Comparison of ENCODE assay signal across 17 mouse cellular contexts in genomic region chr2:6240072-6240471, GRCm38 (mm10). TPM values are rescaled to one million over a fixed set of nuclear protein-coding genes. Genes with fewer than 3 reads are reported as not detected.
A peak's percentile ranks its signal among the peaks of the same experiment; 100 is the strongest.
DNase-seq lines count a peak whose midpoint lies in the region; ATAC-seq and TF ChIP-seq lines count a peak whose summit lies in the region.
"Had no signal": no experiment of that assay in that cellular context is flagged by ENCODE, and none has a peak within 500 bp of the region (broad histone marks: within the 10 kb centered on the region; RNA-seq: fewer than 3 reads in every experiment).

No protein-coding gene starts in this region.

- H3K27ac ChIP-seq in forebrain, postnatal 0 days (ENCODE audit: low read depth, low read length): no peak overlapping the region
- no peak overlapping the region for H3K27ac ChIP-seq in forebrain, embryonic 10.5 days
- H3K27ac ChIP-seq in midbrain, embryonic 14.5 days (replicated peaks; ENCODE audit: low read depth, low read length): no peak overlapping the region
- no peak overlapping the region for H3K27ac ChIP-seq in midbrain, embryonic 10.5 days (replicated peaks)
- no peak overlapping the region for H3K27ac ChIP-seq in midbrain, postnatal 0 days (ENCODE audit: low read depth, low read length)
- H3K27ac ChIP-seq: embryonic facial prominence, embryonic 10.5 days; heart, adult 2 months; hindbrain, embryonic 10.5 days had no signal

- WGBS in forebrain, postnatal 0 days: 59% methylated on average over 1 of the region's 1 CpGs
- WGBS in forebrain, embryonic 10.5 days: 53% methylated on average over 1 of the region's 1 CpGs
- 54% methylated on average over 1 of the region's 1 CpGs for WGBS in midbrain, embryonic 14.5 days
- WGBS in midbrain, embryonic 10.5 days: 65% methylated on average over 1 of the region's 1 CpGs
- 57% methylated on average over 1 of the region's 1 CpGs for WGBS in midbrain, postnatal 0 days

- DNase-seq in forebrain, postnatal 0 days: no peak
- DNase-seq in forebrain, embryonic 10.5 days (ENCODE audit: extremely low spot score, low spot score): no peak
- peak; percentile 41 for DNase-seq in midbrain, embryonic 14.5 days
- no peak for DNase-seq in midbrain, embryonic 10.5 days (ENCODE audit: low spot score)
- DNase-seq in brain, embryonic 14.5 days (ENCODE audit: low read depth): peak; percentile 49
- peak; percentile 14 for DNase-seq in midbrain, postnatal 0 days (ENCODE audit: low spot score)
- DNase-seq: adrenal gland, adult 2 months; adrenal gland, postnatal 25 days; cerebellum, adult 2 months; cerebellum, postnatal 10 days; gastrocnemius, postnatal 14 days; heart, adult 2 months had no signal

- H3K9ac ChIP-seq in forebrain, postnatal 0 days: no peak overlapping the region
- no peak overlapping the region for H3K9ac ChIP-seq in midbrain, embryonic 14.5 days (replicated peaks; ENCODE audit: low read length)
- no peak overlapping the region for H3K9ac ChIP-seq in midbrain, postnatal 0 days (replicated peaks; ENCODE audit: low read length, poor library complexity, severe bottlenecking)

- no peaks in the 10 kb centered on the region for H3K9me3 ChIP-seq in forebrain, postnatal 0 days (ENCODE audit: low read length)
- no peaks in the 10 kb centered on the region for H3K9me3 ChIP-seq in forebrain, embryonic 10.5 days
- H3K9me3 ChIP-seq in midbrain, embryonic 14.5 days (ENCODE audit: control insufficient read depth, low read length): no peaks in the 10 kb centered on the region
- no peaks in the 10 kb centered on the region for H3K9me3 ChIP-seq in midbrain, embryonic 10.5 days (replicated peaks)
- H3K9me3 ChIP-seq in midbrain, postnatal 0 days (ENCODE audit: low read length): no peaks in the 10 kb centered on the region
- H3K9me3 ChIP-seq: embryonic facial prominence, embryonic 10.5 days; hindbrain, embryonic 10.5 days had no signal

- no peak overlapping the region for H3K4me3 ChIP-seq in forebrain, postnatal 0 days (ENCODE audit: low read depth, low read length)
- no peak overlapping the region for H3K4me3 ChIP-seq in forebrain, embryonic 10.5 days
- no peak overlapping the region for H3K4me3 ChIP-seq in midbrain, embryonic 14.5 days (replicated peaks; ENCODE audit: low read depth, low read length)
- H3K4me3 ChIP-seq in midbrain, embryonic 10.5 days: no peak overlapping the region
- no peak overlapping the region for H3K4me3 ChIP-seq in midbrain, postnatal 0 days (ENCODE audit: low read depth, low read length)
- H3K4me3 ChIP-seq: embryonic facial prominence, embryonic 10.5 days; heart, adult 2 months; hindbrain, embryonic 10.5 days had no signal

- H3K4me2 ChIP-seq in forebrain, postnatal 0 days (ENCODE audit: low read depth): no peak overlapping the region
- no peak overlapping the region for H3K4me2 ChIP-seq in midbrain, embryonic 14.5 days (ENCODE audit: low read length)
- H3K4me2 ChIP-seq in midbrain, postnatal 0 days (ENCODE audit: low read depth, low read length, poor library complexity, severe bottlenecking): no peak overlapping the region
- H3K4me2 ChIP-seq: heart, embryonic 11.5 days had no signal

- H3K4me1 ChIP-seq in forebrain, postnatal 0 days (ENCODE audit: insufficient read depth): no peaks in the 10 kb centered on the region
- peaks cover 22% of the 10 kb centered on the region for H3K4me1 ChIP-seq in forebrain, embryonic 10.5 days
- H3K4me1 ChIP-seq in midbrain, embryonic 14.5 days (ENCODE audit: control insufficient read depth, insufficient read depth, low read length): no peaks in the 10 kb centered on the region
- H3K4me1 ChIP-seq in midbrain, embryonic 10.5 days: peaks cover 20% of the 10 kb centered on the region
- no peaks in the 10 kb centered on the region for H3K4me1 ChIP-seq in midbrain, postnatal 0 days (ENCODE audit: insufficient read depth, low read length)

- ATAC-seq in forebrain, postnatal 0 days: peak; percentile 66
- no peak; the same call in 1 of the 2 replicates for ATAC-seq in midbrain, embryonic 14.5 days (ENCODE audit: low FRiP score, low TSS enrichment)
- 0 out of 2 replicates have a peak, but pooled peaks have one; percentile 56 for ATAC-seq in midbrain, postnatal 0 days (ENCODE audit: low FRiP score)
- ATAC-seq: inflammation-experienced regulatory T-cells, adult 6 months; intestine, postnatal 0 days had no signal

- no peaks in the 10 kb centered on the region for H3K27me3 ChIP-seq in forebrain, postnatal 0 days (ENCODE audit: insufficient read depth, low read length)
- peaks cover 6% of the 10 kb centered on the region; the same call in 1 of the 2 replicates for H3K27me3 ChIP-seq in forebrain, embryonic 10.5 days (ENCODE audit: poor library complexity, severe bottlenecking)
- no peaks in the 10 kb centered on the region for H3K27me3 ChIP-seq in midbrain, embryonic 14.5 days (ENCODE audit: control insufficient read depth, insufficient read depth, low read length)
- no peaks in the 10 kb centered on the region for H3K27me3 ChIP-seq in midbrain, embryonic 10.5 days (ENCODE audit: low read depth, poor library complexity, severe bottlenecking)
- H3K27me3 ChIP-seq in midbrain, postnatal 0 days (ENCODE audit: insufficient read depth, low read length): no peaks in the 10 kb centered on the region

- H3K36me3 ChIP-seq in forebrain, postnatal 0 days (ENCODE audit: insufficient read depth): no peaks in the 10 kb centered on the region
- no peaks in the 10 kb centered on the region for H3K36me3 ChIP-seq in forebrain, embryonic 10.5 days (replicated peaks)
- no peaks in the 10 kb centered on the region for H3K36me3 ChIP-seq in midbrain, embryonic 14.5 days (ENCODE audit: control insufficient read depth, insufficient read depth, low read length)
- no peaks in the 10 kb centered on the region for H3K36me3 ChIP-seq in midbrain, embryonic 10.5 days
- H3K36me3 ChIP-seq in midbrain, postnatal 0 days (ENCODE audit: insufficient read depth, low read length): no peaks in the 10 kb centered on the region
- H3K36me3 ChIP-seq: embryonic facial prominence, embryonic 10.5 days; hindbrain, embryonic 10.5 days had no signal

- no peak for TF ChIP-seq POLR2A in brain, embryonic 14.5 days (IDR thresholded peaks at IDR 0.05; ENCODE audit: borderline replicate concordance, extremely low read depth, insufficient read depth, insufficient read length, poor library complexity, severe bottlenecking)

- no peak for TF ChIP-seq CTCF in forebrain, postnatal 0 days (IDR thresholded peaks at IDR 0.05; ENCODE audit: low read depth)
- TF ChIP-seq CTCF in brain, embryonic 14.5 days (IDR thresholded peaks at IDR 0.05; ENCODE audit: borderline replicate concordance, extremely low read depth, insufficient read depth, insufficient read length): no peak
- TF ChIP-seq CTCF in midbrain, postnatal 0 days (IDR thresholded peaks at IDR 0.05): no peak

RNA-seq across cellular contexts. Expression of gene Echdc3, which starts 27.2 kb away (rescaled TPM):
- 1.5 TPM in 2 replicates for total RNA-seq in forebrain, postnatal 0 days (2014; rRNA removed)
- polyA plus RNA-seq in forebrain, postnatal 0 days (2015; fragmentation: Nextera tagmentation; extraction: Ambion mirVana): 0.96 and 1.5 TPM in 2 replicates
- 1.4 and 2.3 TPM in 2 replicates for polyA plus RNA-seq in forebrain, embryonic 10.5 days (2016; fragmentation: Nextera tagmentation; extraction: Ambion mirVana)
- polyA plus RNA-seq in midbrain, embryonic 14.5 days (2014; fragmentation: Nextera tagmentation; extraction: Ambion mirVana): 0.70 and 1.4 TPM in 2 replicates
- 2.0 and 2.5 TPM in 2 replicates for polyA plus RNA-seq in midbrain, embryonic 10.5 days (2016; fragmentation: Nextera tagmentation; extraction: Ambion mirVana)
- 1.0 and 1.2 TPM in 2 replicates for polyA plus RNA-seq in brain, embryonic 14.5 days (2012; rRNA removed)
- 1.5 and 2.3 TPM in 2 replicates for total RNA-seq in midbrain, postnatal 0 days (2014; rRNA removed)
- polyA plus RNA-seq in midbrain, postnatal 0 days (2015; fragmentation: Nextera tagmentation; extraction: Ambion mirVana): 0.90 and 1.0 TPM in 2 replicates
- polyA plus RNA-seq: inflammation-experienced regulatory T-cells, adult 6 months had no signal

Comparison
In these comparisons a context has a peak if more than half of its experiments do, and no peak if none do; other contexts are left out.
1. DNase-seq: peak in midbrain, embryonic 14.5 days (single experiment), brain, embryonic 14.5 days (single experiment) and midbrain, postnatal 0 days (single experiment); none in forebrain, postnatal 0 days (single experiment), forebrain, embryonic 10.5 days (single experiment) and midbrain, embryonic 10.5 days (single experiment).